Mouse (Mus musculus) testis, adult 2 months (tissue): Measurements from ENCODE around the gene Tub. TPM values are rescaled to one million over a fixed set of nuclear protein-coding genes. Genes with fewer than 3 reads are reported as not detected.
A peak's percentile ranks its signal among the peaks of the same experiment; 100 is the strongest.

ENCODE experiments used
- H3K27ac ChIP-seq: fragments of 200-500 bp; 2 replicates; pipeline ENCODE4 v1.5.1; 2012; ENCODE audit warnings: low read depth, low read length; ENCODE audit not compliant: control insufficient read depth, insufficient read depth
- H3K27me3 ChIP-seq: fragments of 200-500 bp; 2 replicates; pipeline ENCODE4 v1.6.1; 2012; ENCODE audit warnings: mild to moderate bottlenecking, low read length, moderate library complexity; ENCODE audit not compliant: control insufficient read depth, insufficient read depth
- H3K36me3 ChIP-seq: fragments of 200-500 bp; 2 replicates; pipeline ENCODE4 v1.6.1; 2012; ENCODE audit warnings: mild to moderate bottlenecking, low read length; ENCODE audit not compliant: control insufficient read depth, insufficient read depth
- H3K4me1 ChIP-seq: fragments of 200-500 bp; 2 replicates; pipeline ENCODE4 v1.6.1; 2012; ENCODE audit warnings: low read length; ENCODE audit not compliant: control insufficient read depth, insufficient read depth
- H3K4me3 ChIP-seq: fragments of 200-500 bp; 2 replicates; pipeline ENCODE4 v1.5.1; 2012; ENCODE audit warnings: low read depth, mild to moderate bottlenecking, low read length, moderate library complexity, mixed read lengths; ENCODE audit not compliant: control insufficient read depth
- CTCF ChIP-seq: fragments of 200-500 bp; IDR thresholded peaks from 2 replicates; pipeline ENCODE4 v1.5.1; 2012; ENCODE audit warnings: low read depth, mild to moderate bottlenecking, inconsistent platforms, low read length, moderate library complexity; ENCODE audit not compliant: control insufficient read depth, insufficient read depth, insufficient replicate concordance
- POLR2A ChIP-seq: fragments of 200-500 bp; IDR thresholded peaks from 2 replicates; pipeline ENCODE4 v1.6.1; 2012; ENCODE audit warnings: low read depth, mild to moderate bottlenecking, inconsistent platforms, low read length, moderate library complexity; ENCODE audit not compliant: control insufficient read depth
- polyA plus RNA-seq: library from polyadenylated mRNA; depleted of rRNA; stranded (reverse); fragments of >200 nt; gene quantifications from 2 replicates; pipeline ENCODE4 v1.2.3, GENCODE M21; 2012

Tub gene
- polyA plus RNA-seq, 1 experiment: 12.5 TPM

GRCm38 (mm10) chr7:108935411-108935810 lies 14.7 kb upstream of the Tub start:
- Histone ChIP-seq H3K4me3 (no peak overlapping the region), H3K27me3 (no peaks in the 10 kb centered on the region), H3K27ac (no peak overlapping the region), H3K4me1 (peaks cover 4% of the 10 kb centered on the region), H3K36me3 (peaks cover 3% of the 10 kb centered on the region)
- TF ChIP-seq POLR2A (no peak), CTCF (no peak)

DNA sequence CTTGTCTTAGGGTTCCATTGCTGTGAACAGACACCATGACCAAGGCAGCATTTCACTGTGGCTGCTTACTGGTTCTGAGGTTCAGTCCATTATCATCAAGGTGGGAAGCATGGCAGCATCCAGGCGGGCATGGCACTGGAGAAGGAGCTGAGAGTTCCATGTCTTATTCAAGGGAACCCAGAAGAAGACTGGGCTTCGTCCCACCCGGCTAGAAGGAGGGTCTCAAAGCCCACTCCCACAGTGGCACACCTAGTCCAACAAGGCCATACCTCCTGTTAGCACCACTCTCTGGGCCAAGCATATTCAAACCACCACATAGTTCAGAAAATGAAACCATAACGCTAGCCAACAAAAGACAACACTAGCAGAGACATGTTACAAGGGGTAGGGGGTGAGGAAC lies 13.5 kb upstream of the Tub start:
- no peak for TF ChIP-seq POLR2A
- no peak for TF ChIP-seq CTCF

GRCm38 (mm10) chr7:108941466-108941865 lies 8.7 kb upstream of the Tub start:
- H3K27ac ChIP-seq: no peak overlapping the region
- H3K4me3 ChIP-seq: no peak overlapping the region
- TF ChIP-seq POLR2A (no peak), CTCF (no peak)
- peaks cover 3% of the 10 kb centered on the region for H3K36me3 ChIP-seq
- no peaks in the 10 kb centered on the region for H3K27me3 ChIP-seq
- no peaks in the 10 kb centered on the region for H3K4me1 ChIP-seq

More for the DNA sequence above, 13.5 kb upstream of the Tub start:
- H3K27ac ChIP-seq: no peak overlapping the region
- H3K27me3 ChIP-seq: no peaks in the 10 kb centered on the region
- peaks cover 3% of the 10 kb centered on the region for H3K36me3 ChIP-seq
- H3K4me3 ChIP-seq: no peak overlapping the region
- peaks cover 4% of the 10 kb centered on the region for H3K4me1 ChIP-seq

DNA sequence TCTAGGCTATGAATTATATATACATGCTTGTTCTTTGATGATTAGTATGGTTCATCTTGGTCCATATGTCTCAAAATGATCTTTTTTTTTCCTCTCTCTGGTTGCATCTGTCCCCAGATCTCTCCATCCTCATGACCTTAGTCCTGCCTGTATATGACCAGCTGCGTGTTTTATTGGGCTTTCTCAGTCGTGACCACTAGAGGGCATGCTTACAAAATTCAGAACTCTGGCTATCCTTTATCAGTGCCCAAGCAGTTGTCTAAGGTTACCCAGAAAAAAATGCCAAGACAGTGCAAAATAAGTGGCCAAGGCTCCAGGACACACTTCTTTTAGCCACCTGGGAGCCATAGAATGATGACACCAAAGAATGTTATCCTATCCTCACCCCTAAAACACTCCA lies 6.1 kb upstream of the Tub start:
- TF ChIP-seq CTCF (no peak), POLR2A (no peak)
- no peak overlapping the region for H3K4me3 ChIP-seq
- H3K27ac ChIP-seq: no peak overlapping the region
- no peaks in the 10 kb centered on the region for H3K27me3 ChIP-seq
- peaks cover 3% of the 10 kb centered on the region for H3K36me3 ChIP-seq
- H3K4me1 ChIP-seq: no peaks in the 10 kb centered on the region

DNA sequence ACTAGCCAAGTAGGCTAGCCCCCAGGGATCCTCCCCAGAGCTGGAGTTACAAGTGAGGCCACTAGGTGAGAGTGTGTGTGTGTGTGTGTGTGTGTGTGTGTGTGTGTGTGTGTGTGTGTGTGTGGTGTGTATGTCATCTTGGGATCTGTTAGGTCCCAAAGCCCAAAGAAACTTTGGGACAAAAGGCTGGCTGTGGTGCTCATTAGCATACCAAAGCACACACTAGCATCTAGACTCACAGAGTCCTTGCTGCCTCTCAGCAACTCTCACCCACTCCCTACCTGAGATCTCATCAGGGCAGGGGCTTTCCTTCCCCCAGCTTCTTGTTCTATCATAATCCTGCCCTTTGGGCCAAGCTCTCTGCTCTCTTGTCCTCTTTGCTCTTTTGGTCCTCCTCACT lies 1.5 kb upstream of the Tub start:
- Histone ChIP-seq H3K27ac (no peak overlapping the region), H3K27me3 (no peaks in the 10 kb centered on the region), H3K36me3 (no peaks in the 10 kb centered on the region), H3K4me1 (peaks cover 4% of the 10 kb centered on the region), H3K4me3 (no peak overlapping the region)
- TF ChIP-seq POLR2A (no peak), CTCF (no peak)

GRCm38 (mm10) chr7:108949301-108949700 lies 837 bp upstream of the Tub start:
- H3K36me3 ChIP-seq: no peaks in the 10 kb centered on the region
- TF ChIP-seq POLR2A: no peak
- no peak for TF ChIP-seq CTCF
- H3K27me3 ChIP-seq: no peaks in the 10 kb centered on the region
- H3K27ac ChIP-seq: no peak overlapping the region
- peak overlapping the region; percentile 14 for H3K4me3 ChIP-seq
- H3K4me1 ChIP-seq: peaks cover 4% of the 10 kb centered on the region

DNA sequence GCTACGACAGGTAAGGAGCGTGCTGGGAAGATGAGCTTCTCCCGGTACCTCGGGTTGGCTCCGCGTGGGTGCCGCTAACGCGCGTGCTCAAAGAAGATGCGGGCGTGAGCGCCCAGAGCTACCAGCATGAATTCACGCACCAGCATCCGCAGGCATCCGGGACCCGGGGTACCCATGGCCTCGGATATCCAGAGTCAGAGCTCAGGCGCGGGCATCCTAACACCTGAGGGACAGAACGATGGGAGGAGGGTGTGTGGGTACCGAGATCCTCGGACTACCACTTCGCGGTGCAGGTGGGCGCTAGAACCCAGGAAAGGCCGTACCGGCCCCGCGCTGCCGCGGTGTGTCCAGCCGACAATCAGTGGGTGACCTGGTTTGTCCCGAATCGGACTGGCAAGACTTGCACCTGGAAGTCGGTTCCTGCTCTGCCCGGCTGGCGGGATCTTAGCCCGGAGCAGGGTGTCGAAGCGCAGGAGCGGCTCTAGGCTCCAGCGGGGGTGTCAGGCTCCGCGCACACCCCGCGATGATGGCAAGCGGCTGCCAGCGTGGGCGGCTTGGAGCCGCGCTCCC lies 709 bp downstream of the Tub start:
- no peak for TF ChIP-seq POLR2A
- TF ChIP-seq CTCF: no peak
- Histone ChIP-seq H3K27me3 (no peaks in the 10 kb centered on the region), H3K4me1 (peaks cover 4% of the 10 kb centered on the region), H3K27ac (no peak overlapping the region), H3K4me3 (peak overlapping the region; percentile 86), H3K36me3 (no peaks in the 10 kb centered on the region)
